Mouse (Mus musculus) embryonic facial prominence, embryonic 15.5 days (tissue): ENCODE measurements around the gene Inpp4b. TPM values are rescaled to one million over a fixed set of nuclear protein-coding genes. Genes with fewer than 3 reads are reported as not detected.

ENCODE experiments used
- ATAC-seq: fragments of 200-750 bp; cut with Nextera tagmentation; 2 replicates; pipeline ENCODE4 v1.8.0; 2017; ENCODE audit warnings: low read depth, moderate TSS enrichment; ENCODE audit not compliant: insufficient number of reproducible peaks, low FRiP score, low TSS enrichment
- H3K27ac ChIP-seq: fragments of 300-500 bp; sonication (generic); replicated peaks from 2 replicates; pipeline ENCODE4 v1.5.1; 2015; ENCODE audit warnings: mild to moderate bottlenecking, inconsistent platforms
- H3K27me3 ChIP-seq: fragments of 300-500 bp; sonication (generic); 2 replicates; pipeline ENCODE4 v1.6.1; 2015; ENCODE audit warnings: inconsistent platforms
- H3K36me3 ChIP-seq: fragments of 300-500 bp; sonication (generic); 2 replicates; pipeline ENCODE4 v1.6.1; 2015; ENCODE audit warnings: mild to moderate bottlenecking, inconsistent platforms
- H3K4me1 ChIP-seq: fragments of 300-500 bp; sonication (generic); 2 replicates; pipeline ENCODE4 v1.6.1; 2015; ENCODE audit warnings: inconsistent platforms
- H3K4me2 ChIP-seq: fragments of 300-500 bp; sonication (generic); replicated peaks from 2 replicates; pipeline ENCODE4 v1.6.1; 2015; ENCODE audit warnings: mild to moderate bottlenecking, inconsistent platforms
- H3K4me3 ChIP-seq: fragments of 300-500 bp; sonication (generic); replicated peaks from 2 replicates; pipeline ENCODE4 v1.5.1; 2015; ENCODE audit warnings: mild to moderate bottlenecking, inconsistent platforms
- H3K9ac ChIP-seq: fragments of 300-500 bp; sonication (generic); 2 replicates; pipeline ENCODE4 v1.6.1; 2015; ENCODE audit warnings: inconsistent platforms
- H3K9me3 ChIP-seq: fragments of 300-500 bp; sonication (generic); replicated peaks from 2 replicates; pipeline ENCODE4 v1.6.1; 2016; ENCODE audit warnings: inconsistent platforms
- WGBS: fragments of 180-500 bp; shearing (Covaris S2); methylation state at CpG from one replicate; pipeline ENCODE4 v1.1.7; 2015; 5-methylcytosine and 5-hydroxymethylcytosine counted together
- polyA plus RNA-seq: library from polyadenylated mRNA; unstranded; fragments of >200 nt; fragmentation: Nextera tagmentation; extraction: Ambion mirVana; gene quantifications from 2 replicates; pipeline ENCODE4 v1.2.1, GENCODE M21; 2015

The Inpp4b gene
- polyA plus RNA-seq, 1 experiment from 2014 or later = 19.6 TPM

DNA sequence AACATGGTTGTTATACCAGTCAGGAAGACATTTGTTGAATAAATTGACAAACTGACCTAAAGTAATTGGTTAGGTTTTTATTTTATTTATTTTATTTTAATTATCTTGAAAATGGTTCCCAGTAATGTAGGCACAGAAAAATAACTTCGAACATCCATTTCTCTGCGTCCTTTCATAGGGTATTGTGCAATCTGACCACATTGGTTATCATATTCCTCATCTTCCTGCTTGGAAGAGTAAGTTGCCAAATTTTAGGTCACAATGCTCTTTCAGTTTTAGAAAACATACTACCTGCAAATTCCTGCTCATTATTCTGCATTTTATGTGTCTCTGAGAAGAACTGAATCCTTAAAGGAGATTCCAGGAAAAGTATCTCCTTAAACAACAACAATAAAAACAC lies 505.6 kb downstream of the Inpp4b start:
- H3K36me3 ChIP-seq = no peaks in the 10 kb centered on the region
- H3K9me3 ChIP-seq = no peaks in the 10 kb centered on the region
- H3K27ac ChIP-seq = no peak overlapping the region
- no peak overlapping the region for H3K4me2 ChIP-seq
- H3K9ac ChIP-seq = no peak overlapping the region
- H3K27me3 ChIP-seq = no peaks in the 10 kb centered on the region
- H3K4me1 ChIP-seq = no peaks in the 10 kb centered on the region
- H3K4me3 ChIP-seq = no peak overlapping the region
- 95% methylated on average over 2 of the region's 2 CpGs for WGBS
- no peak for ATAC-seq

DNA sequence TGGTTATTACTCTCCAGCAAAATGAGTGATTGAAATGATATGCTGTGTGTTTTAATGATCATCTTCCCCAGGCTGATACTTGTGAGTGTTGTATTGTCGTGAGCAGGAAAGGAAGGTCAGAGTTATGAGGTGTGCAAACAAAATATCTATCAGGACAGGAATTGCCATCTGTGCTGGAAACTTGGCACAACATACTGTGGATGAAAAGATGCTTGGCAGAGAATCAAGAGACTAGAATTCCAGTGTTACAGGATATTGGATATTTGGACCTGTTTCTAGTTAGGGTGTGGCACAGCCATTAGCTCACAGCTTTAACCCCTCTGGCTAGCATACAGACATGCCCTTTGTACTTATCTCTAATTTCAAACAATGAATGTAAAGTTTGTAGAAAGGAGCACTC lies 507.6 kb downstream of the Inpp4b start:
- H3K4me3 ChIP-seq = no peak overlapping the region
- H3K27me3 ChIP-seq = no peaks in the 10 kb centered on the region
- H3K9me3 ChIP-seq = no peaks in the 10 kb centered on the region
- 61% methylated on average over 1 of the region's 1 CpGs for WGBS
- no peaks in the 10 kb centered on the region for H3K4me1 ChIP-seq
- no peak overlapping the region for H3K9ac ChIP-seq
- H3K4me2 ChIP-seq = no peak overlapping the region
- ATAC-seq = no peak
- no peak overlapping the region for H3K27ac ChIP-seq
- no peaks in the 10 kb centered on the region for H3K36me3 ChIP-seq

DNA sequence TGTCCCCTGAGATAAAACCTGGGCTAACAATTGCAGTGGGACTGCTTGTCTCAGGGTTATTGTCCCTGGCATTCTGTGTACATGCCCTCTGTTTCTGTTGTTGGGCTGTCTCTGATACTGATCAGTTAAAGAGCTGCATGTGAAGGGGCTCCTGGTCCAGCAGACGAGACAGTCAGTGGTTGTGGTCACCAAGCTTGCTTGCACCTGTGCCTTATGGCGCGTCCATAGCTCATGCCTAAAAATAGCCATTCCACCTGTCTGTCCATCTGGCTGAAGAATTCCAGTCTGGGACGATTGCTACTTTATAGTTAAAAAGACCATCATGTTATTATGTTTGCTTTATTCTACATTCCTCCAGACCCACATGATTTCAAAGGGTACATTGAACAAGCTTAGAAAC lies 510.8 kb downstream of the Inpp4b start:
- 73% methylated on average over 4 of the region's 4 CpGs for WGBS
- no peak overlapping the region for H3K27ac ChIP-seq
- H3K4me1 ChIP-seq = no peaks in the 10 kb centered on the region
- H3K4me3 ChIP-seq = no peak overlapping the region
- no peak overlapping the region for H3K4me2 ChIP-seq
- no peaks in the 10 kb centered on the region for H3K27me3 ChIP-seq
- no peaks in the 10 kb centered on the region for H3K9me3 ChIP-seq
- no peaks in the 10 kb centered on the region for H3K36me3 ChIP-seq
- H3K9ac ChIP-seq = no peak overlapping the region
- ATAC-seq = no peak

DNA sequence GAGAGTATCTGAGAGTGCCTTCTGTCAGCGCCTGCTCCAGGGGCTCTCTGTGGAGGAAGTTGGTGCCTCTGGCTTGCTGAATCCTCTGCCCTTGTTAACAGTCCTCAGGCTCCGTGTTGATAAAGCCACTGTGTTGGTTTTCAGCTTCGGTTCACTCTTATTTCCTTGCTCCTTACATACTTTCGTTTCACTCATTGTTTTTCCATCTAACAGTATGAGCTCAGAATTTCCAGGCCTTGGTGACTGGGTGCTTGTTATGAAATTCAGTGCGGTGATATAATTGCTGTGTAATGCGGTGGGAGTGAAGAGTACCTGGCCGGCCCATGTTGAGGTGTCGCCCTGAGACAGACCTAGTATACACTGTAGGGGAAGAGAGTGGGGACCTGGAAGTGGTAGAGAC lies 512.2 kb downstream of the Inpp4b start:
- Histone ChIP-seq H3K4me2 (no peak overlapping the region), H3K27me3 (no peaks in the 10 kb centered on the region), H3K27ac (no peak overlapping the region), H3K4me3 (no peak overlapping the region), H3K4me1 (no peaks in the 10 kb centered on the region), H3K9ac (no peak overlapping the region), H3K36me3 (no peaks in the 10 kb centered on the region), H3K9me3 (no peaks in the 10 kb centered on the region)
- WGBS = 77% methylated on average over 8 of the region's 8 CpGs
- ATAC-seq = no peak

DNA sequence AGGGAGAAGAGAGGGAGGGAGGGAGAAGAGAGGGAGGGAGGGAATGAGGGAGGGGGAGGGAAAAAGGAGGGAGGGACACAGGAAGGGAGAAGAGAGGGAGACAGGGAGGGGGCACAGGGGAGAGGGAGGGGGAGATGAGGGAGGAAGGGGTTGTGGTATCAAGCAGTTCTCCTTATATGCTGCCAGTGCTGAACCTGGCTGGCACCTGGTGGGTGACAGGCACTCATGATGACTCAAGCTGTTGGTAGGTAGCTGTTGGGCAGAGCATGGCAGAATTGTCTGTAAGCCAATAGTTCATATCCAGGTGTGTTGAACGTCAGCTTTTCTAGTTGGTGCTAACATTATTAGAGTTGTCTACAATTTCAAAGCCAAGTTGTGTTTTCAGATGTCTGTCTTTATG lies 512.7 kb downstream of the Inpp4b start:
- H3K27ac ChIP-seq = no peak overlapping the region
- 65% methylated on average over 1 of the region's 1 CpGs for WGBS
- H3K9me3 ChIP-seq = no peaks in the 10 kb centered on the region
- H3K27me3 ChIP-seq = no peaks in the 10 kb centered on the region
- no peak for ATAC-seq
- no peak overlapping the region for H3K9ac ChIP-seq
- no peaks in the 10 kb centered on the region for H3K4me1 ChIP-seq
- H3K4me2 ChIP-seq = no peak overlapping the region
- no peaks in the 10 kb centered on the region for H3K36me3 ChIP-seq
- H3K4me3 ChIP-seq = no peak overlapping the region

DNA sequence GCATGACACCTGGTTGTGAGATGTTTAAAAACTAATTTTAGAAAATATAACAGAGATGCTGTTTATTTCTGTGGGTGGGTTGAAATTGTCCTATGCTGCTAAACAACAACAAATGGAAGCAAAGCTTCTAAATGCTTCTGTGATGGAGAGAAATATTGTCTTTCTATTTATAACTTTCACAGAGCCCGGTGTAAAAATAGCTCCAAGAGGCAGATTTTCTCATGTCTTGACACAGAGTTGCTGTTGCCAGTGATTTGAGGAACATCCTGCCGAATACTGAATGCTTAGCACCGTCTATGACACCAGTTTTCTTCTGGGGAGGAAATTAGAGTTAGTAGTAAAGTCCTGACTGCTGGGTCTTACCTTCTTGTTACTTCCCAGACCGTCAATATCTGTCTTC lies 513.8 kb downstream of the Inpp4b start:
- Histone ChIP-seq H3K9ac (no peak overlapping the region), H3K4me3 (no peak overlapping the region), H3K4me1 (no peaks in the 10 kb centered on the region), H3K27ac (no peak overlapping the region), H3K36me3 (no peaks in the 10 kb centered on the region), H3K27me3 (no peaks in the 10 kb centered on the region), H3K9me3 (no peaks in the 10 kb centered on the region), H3K4me2 (no peak overlapping the region)
- no peak for ATAC-seq
- 47% methylated on average over 4 of the region's 4 CpGs for WGBS

DNA sequence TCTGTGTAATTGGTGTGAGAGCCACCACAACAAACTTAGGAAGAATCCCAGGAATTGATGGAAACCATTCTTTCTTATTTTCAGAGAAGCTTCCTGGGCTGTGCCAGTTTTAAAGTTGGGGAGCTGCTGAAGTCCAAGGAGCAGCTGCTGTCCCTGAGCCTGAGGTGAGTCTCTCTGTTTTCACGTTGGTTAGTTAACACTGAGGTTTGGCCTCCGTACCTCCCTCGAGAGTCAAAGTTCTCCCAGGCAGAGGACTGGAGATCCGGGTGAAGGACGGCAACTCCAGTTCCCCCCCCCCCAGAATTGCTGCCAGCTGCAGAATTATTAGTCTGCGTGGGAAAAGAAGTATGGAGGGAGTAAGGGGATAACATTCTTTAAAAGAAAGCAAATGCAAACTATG lies 514.3 kb downstream of the Inpp4b start:
- no peaks in the 10 kb centered on the region for H3K9me3 ChIP-seq
- H3K36me3 ChIP-seq = no peaks in the 10 kb centered on the region
- 39% methylated on average over 6 of the region's 6 CpGs for WGBS
- H3K4me2 ChIP-seq = no peak overlapping the region
- H3K9ac ChIP-seq = no peak overlapping the region
- H3K27me3 ChIP-seq = no peaks in the 10 kb centered on the region
- ATAC-seq = no peak
- no peaks in the 10 kb centered on the region for H3K4me1 ChIP-seq
- H3K4me3 ChIP-seq = no peak overlapping the region
- H3K27ac ChIP-seq = no peak overlapping the region

DNA sequence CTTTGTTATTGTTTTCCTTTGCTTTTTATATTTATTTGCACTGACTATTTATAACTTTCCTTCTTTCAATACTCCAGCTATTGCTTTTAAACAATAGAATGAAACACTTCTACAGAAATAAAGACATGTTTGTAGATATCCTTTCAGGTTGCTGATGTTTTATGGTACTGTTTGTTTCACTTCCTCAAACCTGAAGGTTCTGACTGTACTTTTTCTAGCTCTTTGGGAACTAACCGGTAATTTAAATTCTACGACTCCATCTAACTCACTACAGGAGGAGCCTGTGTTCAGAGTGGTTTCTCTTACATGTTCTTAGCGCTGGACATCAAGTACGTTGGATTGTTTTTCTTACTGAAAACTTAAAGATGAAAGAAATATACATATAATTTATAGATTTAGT lies 516.0 kb downstream of the Inpp4b start:
- no peak overlapping the region for H3K27ac ChIP-seq
- ATAC-seq = no peak
- no peaks in the 10 kb centered on the region for H3K4me1 ChIP-seq
- H3K9ac ChIP-seq = no peak overlapping the region
- H3K36me3 ChIP-seq = no peaks in the 10 kb centered on the region
- no peak overlapping the region for H3K4me2 ChIP-seq
- H3K4me3 ChIP-seq = no peak overlapping the region
- WGBS = 79% methylated on average over 4 of the region's 4 CpGs
- H3K9me3 ChIP-seq = no peaks in the 10 kb centered on the region
- no peaks in the 10 kb centered on the region for H3K27me3 ChIP-seq

DNA sequence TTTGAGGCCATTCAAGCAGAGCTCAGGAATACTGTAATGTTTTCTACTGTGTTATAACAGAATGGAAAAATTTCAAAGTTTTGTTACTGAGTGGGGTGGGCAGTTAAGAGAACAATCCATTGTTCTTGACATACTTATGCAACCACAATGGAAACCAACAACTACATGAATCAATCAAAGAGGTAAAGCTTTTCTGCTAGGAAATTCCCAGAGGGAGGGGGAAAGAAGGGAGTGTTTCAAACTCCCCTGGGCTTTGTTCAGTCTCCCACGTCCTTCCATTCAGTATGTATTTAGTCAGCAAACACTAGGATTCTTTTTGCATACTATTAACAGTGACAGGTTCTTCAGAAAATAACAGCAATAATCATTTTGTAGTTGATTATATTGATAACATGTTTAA lies 517.4 kb downstream of the Inpp4b start:
- Histone ChIP-seq H3K36me3 (no peaks in the 10 kb centered on the region), H3K4me3 (no peak overlapping the region), H3K4me1 (no peaks in the 10 kb centered on the region), H3K9me3 (no peaks in the 10 kb centered on the region), H3K27me3 (no peaks in the 10 kb centered on the region), H3K4me2 (no peak overlapping the region), H3K27ac (no peak overlapping the region), H3K9ac (no peak overlapping the region)
- ATAC-seq = no peak
- WGBS = 64% methylated on average over 1 of the region's 1 CpGs

DNA sequence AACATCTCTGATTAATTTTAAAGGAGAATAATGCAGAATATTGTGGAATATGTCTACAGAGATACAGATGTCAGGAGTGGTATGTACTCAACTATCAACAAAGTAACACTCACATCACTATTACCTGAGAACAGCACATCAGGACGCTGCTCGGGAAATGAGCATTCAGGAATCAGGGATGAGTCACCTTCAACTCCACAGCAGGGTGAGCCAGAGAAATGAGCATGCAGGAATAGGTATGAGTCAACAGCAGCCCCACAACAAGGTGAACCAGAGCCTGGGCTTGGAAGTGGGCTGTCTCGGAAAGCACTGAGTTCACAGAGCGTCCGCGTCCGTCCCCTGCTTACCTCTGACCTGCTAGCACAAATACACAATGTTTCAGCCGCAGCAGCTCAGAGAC lies 519.0 kb downstream of the Inpp4b start:
- no peaks in the 10 kb centered on the region for H3K9me3 ChIP-seq
- H3K4me2 ChIP-seq = no peak overlapping the region
- H3K4me3 ChIP-seq = no peak overlapping the region
- H3K27ac ChIP-seq = no peak overlapping the region
- no peaks in the 10 kb centered on the region for H3K4me1 ChIP-seq
- no peaks in the 10 kb centered on the region for H3K27me3 ChIP-seq
- no peak overlapping the region for H3K9ac ChIP-seq
- WGBS = 91% methylated on average over 8 of the region's 8 CpGs
- ATAC-seq = no peak
- no peaks in the 10 kb centered on the region for H3K36me3 ChIP-seq

DNA sequence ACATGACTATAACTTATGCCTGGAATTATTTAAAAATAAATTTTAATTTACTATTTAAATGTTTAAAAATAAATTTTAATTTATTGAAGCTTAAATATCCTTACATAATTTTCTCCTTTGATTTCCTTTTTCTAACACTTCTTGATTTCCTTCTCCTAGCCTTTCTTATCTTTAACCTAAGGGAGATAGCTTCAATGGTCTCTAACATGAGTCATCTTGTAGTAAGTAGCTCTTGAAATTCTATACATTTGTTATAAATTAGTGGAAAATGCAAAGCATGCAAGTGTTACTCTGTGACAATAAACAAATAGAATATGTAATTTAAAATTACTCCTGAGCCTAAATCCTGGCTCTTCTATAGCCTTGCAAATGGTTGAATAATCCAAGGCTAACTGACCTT lies 520.4 kb downstream of the Inpp4b start:
- H3K9ac ChIP-seq = no peak overlapping the region
- no peak overlapping the region for H3K4me3 ChIP-seq
- no peaks in the 10 kb centered on the region for H3K4me1 ChIP-seq
- ATAC-seq = no peak
- no peak overlapping the region for H3K4me2 ChIP-seq
- no peaks in the 10 kb centered on the region for H3K27me3 ChIP-seq
- H3K36me3 ChIP-seq = no peaks in the 10 kb centered on the region
- no peaks in the 10 kb centered on the region for H3K9me3 ChIP-seq
- no peak overlapping the region for H3K27ac ChIP-seq

DNA sequence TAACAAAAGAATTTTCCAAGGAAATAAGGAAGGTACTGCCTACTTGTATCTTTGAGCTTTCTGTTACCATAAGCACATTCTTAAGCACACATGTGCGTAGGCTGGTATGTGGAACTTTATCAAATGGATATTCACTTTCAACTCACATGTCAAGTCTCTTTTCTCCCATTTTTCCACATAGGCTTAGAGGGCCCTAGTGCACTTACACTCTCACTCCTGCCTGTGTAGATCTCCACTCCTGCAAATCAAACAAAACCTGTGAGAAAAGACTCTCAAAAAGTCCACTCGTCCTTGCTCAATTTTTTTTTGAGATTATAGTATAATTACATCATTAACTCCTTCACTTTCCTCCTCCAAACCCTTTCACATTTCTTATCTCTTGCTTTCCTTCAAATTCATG lies 522.0 kb downstream of the Inpp4b start:
- no peaks in the 10 kb centered on the region for H3K9me3 ChIP-seq
- H3K4me1 ChIP-seq = no peaks in the 10 kb centered on the region
- no peak overlapping the region for H3K9ac ChIP-seq
- no peaks in the 10 kb centered on the region for H3K27me3 ChIP-seq
- H3K4me2 ChIP-seq = no peak overlapping the region
- H3K36me3 ChIP-seq = no peaks in the 10 kb centered on the region
- WGBS = 79% methylated on average over 2 of the region's 2 CpGs
- no peak overlapping the region for H3K27ac ChIP-seq
- no peak for ATAC-seq
- H3K4me3 ChIP-seq = no peak overlapping the region

DNA sequence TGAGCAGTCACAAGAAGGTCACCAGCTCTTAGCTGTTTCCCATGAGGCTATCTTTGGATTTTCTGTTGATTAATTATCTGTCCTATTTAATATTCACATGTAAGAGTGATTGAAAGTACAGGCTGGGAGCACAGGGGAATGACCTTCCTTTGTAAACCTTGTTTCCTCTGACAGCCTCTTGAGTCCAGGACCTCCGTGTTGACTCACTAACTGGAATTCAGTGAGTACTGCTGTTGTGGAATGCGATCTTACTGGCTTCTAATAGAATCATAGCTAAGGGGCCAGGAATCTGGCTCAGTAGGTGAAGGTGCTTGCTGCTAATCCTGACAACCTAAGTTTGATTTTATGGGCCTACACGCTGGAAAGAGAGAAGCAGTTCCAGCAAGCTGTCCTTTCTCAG lies 523.3 kb downstream of the Inpp4b start:
- H3K4me2 ChIP-seq = no peak overlapping the region
- 56% methylated on average over 3 of the region's 3 CpGs for WGBS
- H3K27me3 ChIP-seq = no peaks in the 10 kb centered on the region
- H3K36me3 ChIP-seq = no peaks in the 10 kb centered on the region
- H3K9ac ChIP-seq = no peak overlapping the region
- H3K27ac ChIP-seq = no peak overlapping the region
- ATAC-seq = no peak
- no peaks in the 10 kb centered on the region for H3K9me3 ChIP-seq
- no peaks in the 10 kb centered on the region for H3K4me1 ChIP-seq
- H3K4me3 ChIP-seq = no peak overlapping the region
